Mouse (Mus musculus): Measurements from ENCODE around the gene Hdhd5.

GRCm38 (mm10) chr6:120550173-120550572 lies 19.1 kb upstream of the Hdhd5 start:
- TF ChIP-seq POLR2A (IDR thresholded peaks at IDR 0.05; ENCODE audit: low read depth, low read length) (no peak), NELFE (IDR thresholded peaks at IDR 0.05; ENCODE audit: low read depth, low read length) (no peak), CTCF (conservative IDR thresholded peaks at IDR 0.05 in 1 of 2, IDR thresholded peaks at IDR 0.05 in 1 of 2; ENCODE audit: low read depth in 2 of 2, low read length in 2 of 2) (no peak), MAZ (IDR thresholded peaks at IDR 0.05; ENCODE audit: low read depth, low read length) (no peak), ZNF384 (IDR thresholded peaks at IDR 0.05; ENCODE audit: low read depth, low read length) (no peak), TCF12 (IDR thresholded peaks at IDR 0.05; ENCODE audit: low read depth, low read length) (no peak), ZC3H11A (IDR thresholded peaks at IDR 0.05; ENCODE audit: low read depth, low read length) (no peak), USF2 (conservative IDR thresholded peaks at IDR 0.05; ENCODE audit: low read depth, low read length) (no peak), CHD2 (IDR thresholded peaks at IDR 0.05; ENCODE audit: low read length) (no peak), BHLHE40 (IDR thresholded peaks at IDR 0.05; ENCODE audit: low read depth, low read length) (no peak)

Data from CH12.LX (cell line).